Mouse (Mus musculus) MEL (cell line): ENCODE data around the gene Numbl. TPM values are rescaled to one million over a fixed set of nuclear protein-coding genes. Genes with fewer than 3 reads are reported as not detected.

ENCODE experiments used
- DNase-seq: peaks from one replicate; pipeline ENCODE4 v3.0.0; 2011; ENCODE audit warnings: low read depth, low spot score
- H3K27ac ChIP-seq: 2 replicates; pipeline ENCODE4 v1.5.1; 2012; ENCODE audit warnings: low read depth, mild to moderate bottlenecking, control low read depth, low read length, moderate library complexity; ENCODE audit not compliant: control insufficient read depth
- H3K27me3 ChIP-seq, 2 experiments: fragments of 150-350 bp in 1 of 2; sonication (generic) in 1 of 2; 2 replicates each; pipeline ENCODE4 v1.6.1; 2012; ENCODE audit warnings: low read length in 2 of 2, mild to moderate bottlenecking in 2 of 2, improper control_type of control experiment in 1 of 2, moderate library complexity in 1 of 2; ENCODE audit not compliant: insufficient read depth in 2 of 2, control insufficient read depth in 1 of 2
- H3K36me3 ChIP-seq, 2 experiments: 2 replicates each; pipeline ENCODE4 v1.6.1; 2012 to 2014; ENCODE audit warnings: low read length in 2 of 2, improper control_type of control experiment in 1 of 2, inconsistent platforms in 1 of 2, mild to moderate bottlenecking in 1 of 2; ENCODE audit not compliant: insufficient read depth in 2 of 2, control insufficient read depth in 1 of 2
- H3K4me1 ChIP-seq, 2 experiments: fragments of 150-350 bp in 1 of 2; sonication (generic) in 1 of 2; 2 replicates each; pipeline ENCODE4 v1.6.1; 2012; ENCODE audit warnings: low read length in 2 of 2, improper control_type of control experiment in 1 of 2, mild to moderate bottlenecking in 1 of 2; ENCODE audit not compliant: insufficient read depth in 2 of 2, control insufficient read depth in 1 of 2
- H3K4me3 ChIP-seq, 2 experiments: fragments of 150-350 bp in 1 of 2; sonication (generic) in 1 of 2; 2 replicates each; pipeline ENCODE4 v1.5.1; 2012; ENCODE audit warnings: low read depth in 2 of 2, low read length in 2 of 2, mild to moderate bottlenecking in 2 of 2, moderate library complexity in 2 of 2, control low read depth in 1 of 2, improper control_type of control experiment in 1 of 2; ENCODE audit not compliant: control insufficient read depth in 1 of 2, insufficient read depth in 1 of 2
- H3K79me2 ChIP-seq: 2 replicates; pipeline ENCODE4 v1.6.1; 2012; ENCODE audit warnings: mild to moderate bottlenecking, low read length, moderate library complexity; ENCODE audit not compliant: control insufficient read depth, poor library complexity, insufficient read depth
- H3K9ac ChIP-seq: 2 replicates; pipeline ENCODE4 v1.6.1; 2012; ENCODE audit warnings: low read depth, mild to moderate bottlenecking, control low read depth, low read length, moderate library complexity; ENCODE audit not compliant: control insufficient read depth, poor library complexity, severe bottlenecking
- H3K9me3 ChIP-seq: fragments of 150-350 bp; sonication (generic); replicated peaks from 2 replicates; pipeline ENCODE4 v1.6.1; 2012; ENCODE audit warnings: mild to moderate bottlenecking, low read length, improper control_type of control experiment, moderate library complexity; ENCODE audit not compliant: insufficient read depth
- CHD1 ChIP-seq: IDR thresholded peaks from 2 replicates; pipeline ENCODE4 v1.6.1; 2012; ENCODE audit warnings: low read depth, mild to moderate bottlenecking, inconsistent platforms, low read length, improper control_type of control experiment
- CTCF ChIP-seq, 3 experiments: IDR thresholded peaks in 2 of 3; conservative IDR thresholded peaks in 1 of 3; 2 replicates each; pipeline ENCODE4 v1.5.1; 2011 to 2012; ENCODE audit warnings: low read length in 3 of 3, low read depth in 2 of 3, mild to moderate bottlenecking in 2 of 3, improper control_type of control experiment in 1 of 3, inconsistent platforms in 1 of 3, mixed read lengths in 1 of 3, moderate library complexity in 1 of 3; ENCODE audit not compliant: control insufficient read depth in 1 of 3, insufficient read depth in 1 of 3, poor library complexity in 1 of 3, severe bottlenecking in 1 of 3
- ELF1 ChIP-seq: IDR thresholded peaks from 2 replicates; pipeline ENCODE4 v1.6.1; 2014; ENCODE audit warnings: low read depth, mild to moderate bottlenecking, inconsistent platforms, low read length, improper control_type of control experiment, moderate library complexity
- EP300 ChIP-seq, 2 experiments: IDR thresholded peaks; 2 replicates each; pipeline ENCODE4 v1.6.1; 2011; ENCODE audit warnings: improper control_type of control experiment in 2 of 2, low read length in 2 of 2, low read depth in 1 of 2, mild to moderate bottlenecking in 1 of 2
- ETS1 ChIP-seq: IDR thresholded peaks from 2 replicates; pipeline ENCODE4 v1.6.1; 2012; ENCODE audit warnings: low read depth, mild to moderate bottlenecking, inconsistent platforms, low read length, improper control_type of control experiment, moderate library complexity
- GABPA ChIP-seq: IDR thresholded peaks from 2 replicates; pipeline ENCODE4 v1.6.1; 2012; ENCODE audit warnings: low read depth, mild to moderate bottlenecking, inconsistent platforms, low read length, improper control_type of control experiment, moderate library complexity
- GATA1 ChIP-seq: IDR thresholded peaks from 2 replicates; pipeline ENCODE4 v1.6.1; 2011; ENCODE audit warnings: low read depth, low read length, improper control_type of control experiment
- JUND ChIP-seq: IDR thresholded peaks from 2 replicates; pipeline ENCODE4 v1.6.1; 2011; ENCODE audit warnings: low read depth, mild to moderate bottlenecking, improper control_type of control experiment, low read length
- MAX ChIP-seq: IDR thresholded peaks from 2 replicates; pipeline ENCODE4 v1.6.1; 2011; ENCODE audit warnings: low read length, improper control_type of control experiment
- NRF1 ChIP-seq: IDR thresholded peaks from 2 replicates; pipeline ENCODE4 v1.6.1; 2014; ENCODE audit warnings: low read depth, mild to moderate bottlenecking, inconsistent platforms, low read length, improper control_type of control experiment, moderate library complexity; ENCODE audit not compliant: poor library complexity, insufficient read depth, severe bottlenecking
- POLR2A ChIP-seq, 2 experiments: IDR thresholded peaks; 2 replicates each; pipeline ENCODE4 v1.6.1; 2011 to 2012; ENCODE audit warnings: low read length in 2 of 2, mild to moderate bottlenecking in 2 of 2, control low read depth in 1 of 2, improper control_type of control experiment in 1 of 2, low read depth in 1 of 2, moderate library complexity in 1 of 2; ENCODE audit not compliant: control insufficient read depth in 1 of 2, insufficient read depth in 1 of 2, poor library complexity in 1 of 2
- POLR2AphosphoS5 ChIP-seq: IDR thresholded peaks from 2 replicates; pipeline ENCODE4 v1.6.1; 2012; ENCODE audit warnings: low read depth, borderline replicate concordance, mild to moderate bottlenecking, inconsistent platforms, low read length, moderate library complexity, mixed read lengths
- SMC3 ChIP-seq: IDR thresholded peaks from 2 replicates; pipeline ENCODE4 v1.6.1; 2011; ENCODE audit warnings: low read depth, low read length, improper control_type of control experiment
- TAL1 ChIP-seq: IDR thresholded peaks from 2 replicates; pipeline ENCODE4 v1.6.1; 2012; ENCODE audit warnings: mild to moderate bottlenecking, inconsistent platforms, low read length, moderate library complexity, mixed read lengths
- UBTF ChIP-seq: IDR thresholded peaks from 2 replicates; pipeline ENCODE4 v1.6.1; 2012; ENCODE audit warnings: low read depth, mild to moderate bottlenecking, inconsistent platforms, low read length, improper control_type of control experiment, moderate library complexity, borderline replicate concordance; ENCODE audit not compliant: insufficient read depth
- USF2 ChIP-seq, 2 experiments: IDR thresholded peaks; 2 replicates each; pipeline ENCODE4 v1.6.1; 2011 to 2012; ENCODE audit warnings: improper control_type of control experiment in 2 of 2, low read length in 2 of 2, borderline replicate concordance in 1 of 2, inconsistent platforms in 1 of 2, low read depth in 1 of 2, mild to moderate bottlenecking in 1 of 2; ENCODE audit not compliant: insufficient read depth in 1 of 2
- ZC3H11A ChIP-seq: IDR thresholded peaks from 2 replicates; pipeline ENCODE4 v1.6.1; 2012; ENCODE audit warnings: low read depth, mild to moderate bottlenecking, inconsistent platforms, low read length, improper control_type of control experiment
- polyA plus RNA-seq, 2 experiments: library from polyadenylated mRNA; stranded (reverse) in 1 of 2; unstranded in 1 of 2; fragments of >175 nt in 1 of 2; fragments of >200 nt in 1 of 2; gene quantifications; 2 replicates each; pipeline versions ENCODE4 v1.2.1 to v1.2.4; 2012; ENCODE audit warnings: low replicate concordance in 2 of 2, low read depth in 1 of 2; ENCODE audit not compliant: insufficient read length in 2 of 2, insufficient read depth in 1 of 2, missing spikeins in 1 of 2
- total RNA-seq: library from RNA; depleted of rRNA; stranded (reverse); fragments of 300-350 nt; gene quantifications from 2 replicates; pipeline ENCODE4 v1.2.3, GENCODE M21; 2012

Gene Numbl
- total and polyA plus RNA-seq, 3 experiments: 2.2 to 10.6 TPM; not detected in 1

DNA sequence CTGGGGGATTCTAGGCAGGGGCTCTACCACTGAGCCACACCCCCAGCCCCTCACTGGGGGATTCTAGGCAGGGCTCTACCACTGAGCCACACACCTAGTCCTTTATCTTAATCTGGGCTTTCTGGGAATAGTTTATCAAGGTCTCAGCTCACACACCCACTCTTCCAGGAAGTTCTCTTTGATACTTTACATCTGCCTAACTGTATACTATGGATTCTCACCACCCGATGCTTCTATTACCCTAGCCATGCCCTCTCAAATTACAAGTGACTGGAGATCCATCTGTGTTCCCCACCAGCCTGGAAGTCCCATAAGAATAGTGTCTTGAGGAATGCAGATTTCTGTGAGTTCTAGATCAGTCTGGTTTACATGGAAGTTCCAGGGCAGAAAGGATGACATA is 35.7 kb upstream of the Numbl start:
- Histone ChIP-seq H3K4me1 (peaks cover 2 to 19% of the 10 kb centered on the region in 2 experiments), H3K9ac (no peak overlapping the region)
- peak; percentile 23 for DNase-seq

DNA sequence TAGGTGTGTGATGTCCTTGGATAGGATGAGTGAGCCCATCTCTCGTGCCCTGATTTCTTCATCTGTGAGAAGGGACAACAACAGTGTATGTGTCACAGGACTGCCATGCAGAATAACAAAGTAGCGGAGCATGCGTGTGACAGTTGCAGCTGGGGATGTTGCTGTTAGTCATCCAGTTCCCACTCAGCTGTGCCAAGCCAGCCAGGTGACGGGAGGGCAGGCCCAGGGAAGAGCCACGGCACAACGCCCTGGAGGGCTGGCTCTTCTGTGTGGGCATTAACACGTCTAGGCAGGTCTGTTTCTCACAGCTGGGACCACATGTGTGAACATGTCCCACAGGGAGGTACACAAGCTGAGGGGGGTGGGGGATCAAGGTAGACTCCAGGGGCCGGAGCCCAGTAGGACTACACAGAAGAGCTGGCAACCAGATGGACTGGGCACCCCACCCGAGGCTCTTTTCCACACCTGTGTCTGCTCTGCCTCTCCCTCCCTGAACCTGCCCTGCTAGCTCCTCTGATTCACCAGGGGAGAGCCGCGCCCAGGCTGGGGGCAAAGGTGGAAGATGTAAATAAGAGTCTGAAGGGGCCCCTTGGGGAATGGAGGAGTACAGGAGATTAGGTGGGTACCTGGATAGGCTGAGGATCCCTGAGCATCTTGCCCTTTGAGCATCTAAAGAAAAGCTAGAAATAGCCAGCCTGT is 33.2 kb upstream of the Numbl start:
- H3K27ac ChIP-seq: no peak overlapping the region
- peaks cover 8% of the 10 kb centered on the region for H3K79me2 ChIP-seq
- H3K27me3 ChIP-seq: no peaks in the 10 kb centered on the region
- H3K9ac ChIP-seq: no peak overlapping the region
- DNase-seq: no peak
- no peak overlapping the region for H3K4me3 ChIP-seq
- no peak for TF ChIP-seq ETS1
- H3K36me3 ChIP-seq: peaks cover 0 to 9% of the 10 kb centered on the region in 2 experiments; a peak in 2 of 4 replicates
- H3K9me3 ChIP-seq: no peaks in the 10 kb centered on the region
- H3K4me1 ChIP-seq: peaks cover 5 to 22% of the 10 kb centered on the region in 2 experiments

More for the DNA sequence above, 35.7 kb upstream of the Numbl start:
- Histone ChIP-seq H3K36me3 (peaks cover 0 to 9% of the 10 kb centered on the region in 2 experiments; a peak in 2 of 4 replicates), H3K27me3 (no peaks in the 10 kb centered on the region), H3K9me3 (no peaks in the 10 kb centered on the region), H3K4me3 (no peak overlapping the region), H3K79me2 (peaks cover 3% of the 10 kb centered on the region; the same call in 1 of the 2 replicates), H3K27ac (no peak overlapping the region)
- no peak for TF ChIP-seq TAL1

DNA sequence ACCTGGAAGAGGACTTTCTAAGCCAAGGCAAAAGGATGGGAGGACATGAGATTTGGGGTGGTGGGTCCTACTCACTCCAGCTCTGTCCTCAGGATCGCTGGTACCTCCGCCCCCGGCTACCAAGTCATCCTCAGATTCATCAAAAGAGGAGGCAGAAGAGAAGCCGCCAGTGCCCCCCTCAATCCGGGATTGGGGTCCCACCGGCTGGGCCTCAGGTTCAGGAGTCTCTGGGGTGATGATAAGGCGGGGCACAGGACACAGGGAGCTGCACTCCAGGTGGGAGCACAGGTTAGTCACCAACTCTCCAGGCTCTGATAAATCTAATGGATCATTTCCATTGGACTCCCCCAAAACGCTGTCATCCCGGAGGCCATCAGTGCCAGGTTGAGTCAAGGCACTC is 31.0 kb upstream of the Numbl start:
- peak overlapping the region; percentile 70 for H3K9ac ChIP-seq
- no peak for TF ChIP-seq SMC3
- no peak for TF ChIP-seq NRF1
- TF ChIP-seq ZC3H11A: no peak
- TF ChIP-seq GATA1: no peak
- TF ChIP-seq POLR2A (IDR thresholded peaks at IDR 0.05; ENCODE audit: control insufficient read depth in 1 of 2, insufficient read depth in 1 of 2, low read depth in 1 of 2, low read length in 2 of 2, poor library complexity in 1 of 2): no peak
- no peak for TF ChIP-seq ETS1
- no peak for TF ChIP-seq GABPA
- TF ChIP-seq EP300 (IDR thresholded peaks at IDR 0.05; ENCODE audit: low read depth in 1 of 2, low read length in 2 of 2): no peak
- no peak for TF ChIP-seq UBTF
- no peak for TF ChIP-seq MAX
- no peak for TF ChIP-seq ELF1
- no peak for TF ChIP-seq CHD1
- TF ChIP-seq USF2 (IDR thresholded peaks at IDR 0.05; ENCODE audit: borderline replicate concordance in 1 of 2, insufficient read depth in 1 of 2, low read depth in 1 of 2, low read length in 2 of 2): no peak
- no peak for TF ChIP-seq JUND
- no peak for TF ChIP-seq POLR2AphosphoS5
- no peak for TF ChIP-seq CTCF (IDR thresholded peaks at IDR 0.05 in 2 of 3, conservative IDR thresholded peaks at IDR 0.05 in 1 of 3; ENCODE audit: control insufficient read depth in 1 of 3, insufficient read depth in 1 of 3, low read depth in 2 of 3, low read length in 3 of 3, poor library complexity in 1 of 3, severe bottlenecking in 1 of 3)
- H3K27ac ChIP-seq: no peak overlapping the region
- peaks cover 8 to 23% of the 10 kb centered on the region in 2 experiments for H3K4me1 ChIP-seq
- peak overlapping the region; percentile 75 to 96 for H3K4me3 ChIP-seq
- no peaks in the 10 kb centered on the region for H3K27me3 ChIP-seq
- H3K79me2 ChIP-seq: peaks cover 8% of the 10 kb centered on the region
- H3K36me3 ChIP-seq: peaks cover 0 to 9% of the 10 kb centered on the region in 2 experiments; a peak in 2 of 4 replicates
- no peak for DNase-seq
- H3K9me3 ChIP-seq: no peaks in the 10 kb centered on the region
